Mouse (Mus musculus): Measurements from ENCODE around the gene Lrrc8e.

Gene Lrrc8e

DNA sequence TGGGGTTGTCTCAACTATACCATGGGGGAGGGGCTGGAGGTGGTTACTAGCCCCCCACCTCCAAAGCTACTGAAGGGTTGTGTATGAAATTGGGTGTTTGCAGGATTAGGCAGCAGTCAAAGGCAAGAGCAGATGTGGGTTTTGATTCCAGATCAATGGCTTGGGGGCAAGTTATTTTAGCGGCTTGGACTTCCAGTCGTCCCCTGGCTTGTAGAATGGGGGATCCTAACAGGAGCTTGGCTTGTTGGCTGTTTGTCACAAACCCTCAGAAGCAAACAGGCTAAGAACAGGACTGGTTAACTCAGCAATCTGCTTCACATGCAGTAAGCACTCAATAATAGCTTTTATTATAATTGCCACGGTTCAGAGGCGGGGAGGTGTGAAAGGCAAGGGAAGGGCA lies 30.7 kb downstream of the Lrrc8e start:
- DNase-seq (ENCODE audit: low spot score), result no peak

DNA sequence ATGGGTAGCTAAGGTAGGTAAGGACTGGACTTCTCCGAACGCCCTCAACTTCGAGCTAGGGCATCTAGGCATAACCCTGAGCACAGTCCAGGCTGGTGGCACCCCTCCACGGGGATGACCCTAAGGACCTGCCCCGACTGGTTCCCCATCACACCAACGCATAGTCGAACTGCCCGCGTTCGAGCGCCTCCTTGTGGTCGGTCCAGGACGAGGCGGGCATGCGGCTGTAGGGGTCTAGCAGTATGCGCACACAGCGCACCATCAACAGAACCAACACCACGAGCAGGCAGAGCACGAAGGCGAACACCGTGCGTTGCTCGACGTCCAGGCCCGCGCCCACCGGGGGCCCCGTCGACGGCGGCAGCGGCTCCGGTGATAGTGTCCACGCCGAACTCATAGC lies 31.6 kb downstream of the Lrrc8e start:
- DNase-seq (ENCODE audit: low spot score), result peak; percentile 63

DNA sequence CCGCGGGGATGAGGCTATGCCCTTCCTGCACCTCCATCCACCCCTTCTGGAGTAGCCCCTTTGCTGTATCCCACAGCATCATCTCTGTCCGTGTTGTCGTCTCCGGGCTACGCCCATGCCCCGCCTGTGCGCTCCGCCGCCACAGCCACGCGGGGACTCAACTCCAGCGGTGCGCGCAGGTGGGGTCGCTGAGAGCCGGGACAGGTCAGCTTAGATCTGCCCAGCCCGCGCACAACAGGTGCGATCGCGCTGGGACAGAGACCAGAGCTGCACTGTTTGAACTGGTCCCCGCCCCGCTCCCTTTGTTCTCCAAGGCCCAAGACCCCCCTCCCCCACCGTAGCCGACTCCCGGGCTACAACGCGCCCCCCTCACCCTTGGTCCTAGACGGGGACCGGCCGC lies 32.1 kb downstream of the Lrrc8e start:
- DNase-seq (ENCODE audit: low spot score), result peak; percentile 31

DNA sequence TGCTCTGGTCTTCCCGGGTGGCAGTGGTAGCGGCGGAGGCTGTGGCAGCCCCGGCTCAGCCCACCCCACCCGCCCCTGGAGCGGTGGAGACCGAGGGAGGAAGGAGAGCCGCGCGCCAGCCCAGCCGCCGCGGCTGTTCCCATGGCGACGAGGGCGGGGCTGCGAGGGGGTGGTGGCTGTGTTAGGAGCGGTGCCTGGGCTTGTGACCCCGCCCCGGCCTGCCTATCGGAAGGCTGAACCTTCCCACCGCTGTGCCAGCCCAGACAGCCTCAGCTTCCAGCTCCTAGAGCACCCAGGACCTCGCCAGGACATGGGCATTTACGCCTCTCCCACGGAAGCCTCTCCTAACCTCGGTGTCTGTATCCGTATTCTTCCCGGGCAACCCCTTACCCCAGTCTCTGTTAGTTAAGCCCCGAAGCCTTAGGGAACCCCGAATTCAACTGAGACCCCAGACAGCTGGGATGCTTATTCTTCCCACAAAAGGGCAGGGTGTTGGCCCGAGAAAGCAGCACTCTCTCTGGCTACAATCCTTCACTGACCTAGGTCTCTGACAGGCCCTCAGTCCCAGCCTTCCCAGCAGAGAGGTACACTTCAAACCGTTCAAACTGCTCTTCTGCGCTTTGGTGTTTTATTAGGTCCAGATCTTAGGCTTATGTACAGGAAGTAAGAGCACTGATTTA lies 32.6 kb downstream of the Lrrc8e start, which contains the start of gene Ctxn1:
Gene Ctxn1, minus strand, starts transcription at position 150 of the 680 bp plus-strand sequence.
- peak; percentile 92 for DNase-seq (ENCODE audit: low spot score)

DNA sequence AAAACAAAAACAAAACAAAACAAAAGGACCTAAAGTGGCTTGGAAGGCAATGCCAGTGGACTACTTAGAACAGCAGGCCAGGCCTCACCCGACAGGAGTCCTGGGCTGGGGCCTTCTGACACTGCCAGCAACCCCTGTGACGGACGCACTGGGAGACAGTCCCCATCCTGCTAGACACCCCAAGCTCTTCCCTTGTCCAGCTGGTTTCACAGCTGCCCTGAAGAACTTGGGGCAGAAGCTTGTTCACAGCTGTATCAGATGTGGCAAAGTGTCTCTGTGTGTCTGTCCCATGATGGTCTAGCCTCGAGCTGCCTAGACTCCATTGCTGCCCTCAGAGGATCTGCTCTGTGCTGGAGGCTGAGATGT lies 33.2 kb downstream of the Lrrc8e start:
- no peak for DNase-seq (ENCODE audit: low spot score)

DNA sequence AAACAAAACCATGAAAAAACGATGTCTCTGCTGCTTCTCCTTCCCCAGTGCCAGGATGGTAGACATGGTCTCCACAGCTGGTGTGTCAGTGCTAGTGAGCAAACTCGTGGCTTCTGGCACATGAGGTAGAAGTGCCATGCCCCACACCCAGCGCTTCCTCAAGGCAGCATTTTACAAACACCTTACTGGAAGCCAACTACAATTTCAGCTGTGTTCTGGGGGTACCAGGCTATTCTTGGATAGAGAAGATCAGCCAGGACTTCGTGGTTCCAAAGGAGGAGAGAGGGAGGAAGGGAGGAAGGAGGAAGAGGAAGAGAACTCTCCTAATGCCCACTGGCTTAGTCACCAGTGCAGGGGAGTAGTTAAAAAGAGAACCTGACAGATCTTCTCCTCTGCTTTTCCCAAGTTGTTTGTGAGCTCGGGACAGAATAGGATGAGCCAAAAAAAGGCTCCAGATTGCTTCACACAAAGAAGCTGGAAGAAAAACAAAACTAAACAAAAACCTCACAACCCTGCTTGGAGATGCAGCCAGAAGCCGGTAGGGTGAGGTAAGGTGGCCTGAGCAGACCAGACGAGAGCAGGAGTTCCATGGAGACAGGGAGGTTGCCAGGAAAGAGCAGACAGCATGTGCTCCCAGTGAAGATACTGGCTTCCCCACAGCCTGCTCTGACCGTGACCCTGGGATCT lies 36.6 kb downstream of the Lrrc8e start:
- DNase-seq (ENCODE audit: low spot score), result no peak

DNA sequence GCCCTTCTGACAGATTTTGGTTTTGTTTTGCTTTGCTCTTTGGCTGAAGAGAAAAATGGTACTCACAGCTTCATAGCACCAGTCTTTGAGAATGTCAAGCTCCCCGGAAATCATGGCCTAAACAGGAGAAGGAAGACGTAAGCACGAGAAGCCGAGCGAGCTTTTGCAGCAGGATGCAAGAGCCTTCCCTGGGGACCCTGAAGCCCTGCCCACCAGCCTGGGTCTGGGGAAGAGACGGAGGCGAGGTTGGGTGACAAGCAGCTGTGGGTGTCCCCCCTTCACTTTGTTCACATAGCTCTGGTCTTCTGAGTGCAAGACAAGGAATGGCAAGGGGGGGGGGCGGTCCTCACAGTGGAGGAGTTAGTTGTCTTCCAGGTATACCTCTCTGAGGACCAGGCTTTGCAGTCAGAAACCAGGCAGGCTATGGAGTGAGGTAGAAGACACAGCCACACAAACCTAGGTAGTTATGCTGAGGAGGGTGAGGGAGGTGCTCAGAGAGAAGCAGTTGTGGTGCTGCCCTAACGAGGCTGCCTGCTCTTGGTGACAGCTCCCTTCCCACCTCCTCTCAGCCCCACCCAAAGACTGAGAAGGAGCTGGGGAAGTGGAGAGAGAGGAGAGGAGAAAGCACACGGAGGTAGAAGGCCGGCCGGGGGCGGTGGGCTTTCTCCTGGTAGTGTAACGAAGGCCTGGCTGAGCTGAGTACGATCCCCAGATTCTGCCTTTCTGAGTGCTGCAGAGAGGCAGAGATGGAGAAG lies 38.7 kb downstream of the Lrrc8e start:
- no peak for DNase-seq (ENCODE audit: low spot score)

DNA sequence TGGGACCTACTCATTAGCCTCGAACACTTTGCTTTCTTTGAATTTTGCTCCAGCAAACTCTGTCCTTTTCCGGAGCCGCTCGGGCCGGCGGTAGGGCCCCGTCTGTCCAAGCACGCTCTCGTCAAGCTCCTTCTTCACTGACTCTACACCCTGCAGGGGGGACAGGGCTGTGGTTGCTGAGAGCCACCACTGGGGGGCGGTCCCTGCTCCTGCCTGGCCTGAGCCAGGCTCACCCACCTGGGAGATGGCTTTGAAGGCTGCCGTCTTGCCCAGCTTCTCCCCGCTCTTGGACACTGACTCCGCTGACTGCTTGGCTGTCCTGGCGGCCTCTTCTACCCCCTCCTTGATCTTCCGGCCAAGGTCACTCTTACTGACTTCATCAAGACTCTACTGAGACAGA lies 41.0 kb downstream of the Lrrc8e start:
- DNase-seq (ENCODE audit: low spot score), result no peak

DNA sequence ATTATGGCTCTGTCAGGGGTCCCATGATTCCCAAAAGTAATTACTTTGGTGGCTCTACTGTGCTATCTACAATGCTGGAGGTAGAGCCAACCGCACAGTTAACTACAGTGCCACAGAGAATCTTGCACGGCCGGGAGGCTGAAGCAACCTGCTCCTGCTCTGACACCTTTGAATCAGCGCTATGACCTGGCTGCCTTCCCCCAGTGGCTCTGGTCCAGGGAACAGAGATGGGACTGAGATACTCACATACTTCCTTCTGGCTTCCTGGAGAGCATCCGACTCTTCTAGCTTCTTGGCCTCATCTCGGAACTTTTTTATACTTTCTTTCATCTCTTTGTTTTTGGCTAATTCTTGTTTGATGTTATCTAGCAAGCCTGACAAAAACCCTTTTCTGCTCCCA lies 43.0 kb downstream of the Lrrc8e start:
- DNase-seq (ENCODE audit: low spot score), result no peak

DNA sequence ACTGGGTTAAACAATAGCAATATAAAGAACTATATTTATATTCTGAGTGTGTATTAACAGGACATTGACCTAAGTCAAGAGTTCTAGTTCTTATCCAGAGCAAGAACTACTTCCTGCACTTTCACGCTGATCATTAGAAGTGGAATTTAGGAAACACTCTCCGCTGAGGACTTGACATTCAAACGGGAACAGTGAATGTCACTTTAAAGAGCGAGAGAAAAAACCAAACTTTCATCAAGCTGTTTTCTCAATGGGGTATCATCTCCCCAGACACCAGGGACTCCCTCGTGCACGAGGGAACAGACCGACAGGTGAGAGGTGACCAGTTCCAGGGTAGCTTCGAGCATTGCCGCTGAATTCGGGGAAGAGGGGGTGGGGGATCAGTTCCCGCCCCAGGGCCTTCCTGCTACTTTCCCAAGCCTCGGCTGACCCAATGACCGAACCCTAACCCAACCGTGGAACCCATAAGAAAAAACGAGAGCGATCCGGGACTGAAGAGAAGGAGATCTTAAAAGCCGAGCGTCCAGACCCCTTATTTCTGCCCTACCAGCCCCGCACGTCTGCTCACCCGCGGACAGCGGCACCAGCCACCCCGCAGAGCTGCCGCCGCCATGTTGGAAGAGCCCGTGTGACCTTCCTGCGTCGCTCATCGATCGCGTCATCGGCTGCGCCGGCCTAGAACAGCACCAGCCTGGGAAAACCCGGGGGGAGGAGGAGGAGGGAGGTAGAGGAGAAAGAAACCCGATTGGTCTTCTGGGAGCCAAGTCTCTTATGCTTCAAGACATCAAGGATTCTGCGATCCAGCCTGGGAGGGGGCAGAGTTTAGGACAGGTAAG lies 48.9 kb downstream of the Lrrc8e start, which contains the start of gene Timm44:
Gene Timm44, minus strand, starts transcription at position 639 of the 836 bp plus-strand sequence.
- DNase-seq (ENCODE audit: low spot score), result peak; percentile 86

DNA sequence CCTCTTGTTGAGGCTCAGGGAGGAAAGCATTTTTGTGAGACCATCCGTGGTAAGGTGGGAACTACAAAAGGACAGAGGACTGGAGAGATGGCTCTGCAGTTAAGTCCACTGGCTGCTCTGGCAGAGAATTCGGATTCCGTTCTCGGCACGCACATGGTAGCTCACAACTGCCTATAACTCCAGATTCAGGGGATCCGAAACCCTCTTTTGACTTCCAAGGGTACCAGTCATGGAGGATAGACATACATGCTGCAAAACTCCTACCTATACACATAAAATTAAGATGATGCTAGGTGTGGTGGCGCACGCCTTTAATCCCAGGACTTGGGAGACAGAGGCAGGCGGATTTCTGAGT lies 49.5 kb downstream of the Lrrc8e start:
- DNase-seq (ENCODE audit: low spot score), result no peak

Data from spleen, adult 12 weeks (tissue).